Mouse (Mus musculus) C2C12 (cell line): ENCODE measurements around the gene Sbf2.

Source experiments
- CTCF ChIP-seq: IDR thresholded peaks from one replicate; pipeline ENCODE4 v1.5.1; 2011; ENCODE audit not compliant: control insufficient read depth, insufficient read depth, insufficient read length
- MYOG ChIP-seq: IDR thresholded peaks from one replicate; pipeline ENCODE4 v1.6.1; 2011; ENCODE audit not compliant: control insufficient read depth, insufficient read length; ENCODE audit errors: extremely low read depth

DNA sequence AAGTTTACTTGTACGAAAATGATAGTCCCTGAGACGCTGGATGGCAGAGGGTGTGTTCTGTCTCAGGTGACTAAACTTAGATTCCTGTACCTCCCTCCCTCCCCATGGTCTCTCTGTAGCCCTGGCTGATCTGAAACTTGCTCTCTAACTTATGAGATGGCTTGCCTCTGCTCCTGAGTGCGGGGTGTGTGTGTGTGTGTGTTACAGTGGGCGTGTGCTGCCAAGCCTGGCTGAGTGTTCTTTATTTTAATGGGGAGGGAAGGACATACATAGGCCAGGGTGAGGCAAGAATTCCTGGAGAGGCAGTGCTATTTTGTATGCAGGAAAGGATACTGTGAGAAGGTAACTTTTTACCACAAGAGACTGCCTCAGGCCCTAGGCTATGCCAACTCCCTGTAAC is 297.3 kb downstream of the Sbf2 start:
- TF ChIP-seq MYOG (no peak), CTCF (no peak)
